Mouse (Mus musculus) midbrain, embryonic 11.5 days (tissue): ENCODE measurements around the gene Spef1. TPM values are rescaled to one million over a fixed set of nuclear protein-coding genes. Genes with fewer than 3 reads are reported as not detected.

ENCODE experiments used
- ATAC-seq: fragments of 200-750 bp; cut with Nextera tagmentation; 2 replicates; pipeline ENCODE4 v1.8.0; 2017; ENCODE audit warnings: moderate TSS enrichment, moderate library complexity; ENCODE audit not compliant: low FRiP score
- DNase-seq: peaks from one replicate; pipeline ENCODE4 v3.0.0; 2015; ENCODE audit warnings: low spot score; ENCODE audit errors: missing footprints
- H3K27ac ChIP-seq: fragments of 300-500 bp; sonication (generic); 2 replicates; pipeline ENCODE4 v1.5.1; 2014; ENCODE audit warnings: low read depth, low read length
- H3K27me3 ChIP-seq: fragments of 300-500 bp; sonication (generic); 2 replicates; pipeline ENCODE4 v1.6.1; 2014; ENCODE audit warnings: mild to moderate bottlenecking, low read length, moderate library complexity, mixed read lengths; ENCODE audit not compliant: control insufficient read depth, insufficient read depth
- H3K36me3 ChIP-seq: fragments of 300-500 bp; sonication (generic); 2 replicates; pipeline ENCODE4 v1.6.1; 2014; ENCODE audit warnings: mild to moderate bottlenecking, low read length, moderate library complexity, mixed read lengths; ENCODE audit not compliant: control insufficient read depth, insufficient read depth
- H3K4me1 ChIP-seq: fragments of 300-500 bp; sonication (generic); 2 replicates; pipeline ENCODE4 v1.6.1; 2014; ENCODE audit warnings: low read length; ENCODE audit not compliant: control insufficient read depth, insufficient read depth
- H3K4me2 ChIP-seq: fragments of 300-500 bp; sonication (generic); 2 replicates; pipeline ENCODE4 v1.6.1; 2014; ENCODE audit warnings: mild to moderate bottlenecking, moderate library complexity
- H3K4me3 ChIP-seq: fragments of 300-500 bp; sonication (generic); 2 replicates; pipeline ENCODE4 v1.5.1; 2014; ENCODE audit warnings: low read depth, low read length
- H3K9ac ChIP-seq: fragments of 300-500 bp; sonication (generic); 2 replicates; pipeline ENCODE4 v1.6.1; 2014; ENCODE audit warnings: low read length
- H3K9me3 ChIP-seq: fragments of 300-500 bp; sonication (generic); 2 replicates; pipeline ENCODE4 v1.6.1; 2016; ENCODE audit warnings: low read length; ENCODE audit not compliant: control insufficient read depth
- WGBS: fragments of 180-500 bp; shearing (Covaris S2); extraction: QIAGEN DNeasy Blood & Tissue Kit; methylation state at CpG from one replicate; pipeline ENCODE4 v1.1.7; 2014; 5-methylcytosine and 5-hydroxymethylcytosine counted together
- polyA plus RNA-seq: library from polyadenylated mRNA; unstranded; fragments of >200 nt; fragmentation: Nextera tagmentation; extraction: Ambion mirVana; gene quantifications from 2 replicates; pipeline ENCODE4 v1.2.1, GENCODE M21; 2014

Spef1 gene
- polyA plus RNA-seq, 1 experiment from 2014 or later: 7.1 TPM

DNA sequence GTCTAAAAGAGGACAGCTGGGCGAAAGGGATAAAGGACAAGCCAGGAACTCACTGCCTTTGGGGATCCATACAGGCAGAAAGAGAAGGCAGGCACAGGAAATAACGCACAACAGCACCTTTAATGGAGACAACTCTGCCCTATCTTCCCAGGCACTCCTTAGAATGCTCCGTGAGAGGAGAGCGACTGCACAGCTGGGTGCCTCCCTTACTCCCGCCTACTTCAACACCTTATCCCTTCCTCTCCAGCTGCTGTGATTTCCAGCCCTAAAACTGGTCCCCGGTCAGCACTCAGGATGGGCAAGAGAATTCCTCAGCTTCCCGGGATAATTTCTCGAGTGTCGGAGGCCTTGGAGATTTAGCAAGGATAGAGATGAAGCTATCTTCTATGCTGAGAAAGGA lies 16.1 kb downstream of the Spef1 start:
- Histone ChIP-seq H3K9me3 (no peaks in the 10 kb centered on the region), H3K27ac (no peak overlapping the region), H3K4me3 (no peak overlapping the region), H3K4me2 (no peak overlapping the region), H3K4me1 (peaks cover 13% of the 10 kb centered on the region), H3K9ac (no peak overlapping the region), H3K36me3 (no peaks in the 10 kb centered on the region), H3K27me3 (peaks cover 28% of the 10 kb centered on the region)
- no peak for DNase-seq
- WGBS: 11% methylated on average over 9 of the region's 9 CpGs
- no peak for ATAC-seq

DNA sequence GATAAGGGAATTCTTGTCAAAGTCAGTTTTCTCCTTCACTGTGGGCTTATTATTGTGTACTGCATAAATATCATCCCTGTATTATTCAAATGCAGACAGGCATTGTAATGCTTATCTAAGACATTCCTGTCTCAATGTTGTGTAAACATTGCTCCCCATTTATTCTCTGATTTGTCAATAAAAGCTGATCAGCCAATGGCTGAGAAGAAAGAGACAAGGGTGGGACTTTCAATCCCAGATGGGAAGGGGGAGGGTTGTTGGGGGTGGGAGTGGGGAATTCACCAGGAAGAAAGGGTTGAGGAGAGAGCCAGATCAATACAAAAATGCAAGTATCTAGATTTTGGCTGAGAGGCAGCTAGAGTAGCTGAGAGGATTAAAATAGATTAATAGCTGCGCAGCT lies 18.2 kb downstream of the Spef1 start:
- Histone ChIP-seq H3K36me3 (no peaks in the 10 kb centered on the region), H3K27me3 (peaks cover 28% of the 10 kb centered on the region), H3K9ac (no peak overlapping the region), H3K9me3 (no peaks in the 10 kb centered on the region), H3K4me2 (no peak overlapping the region), H3K27ac (no peak overlapping the region), H3K4me3 (no peak overlapping the region), H3K4me1 (peaks cover 9% of the 10 kb centered on the region)
- WGBS: 79% methylated on average over 1 of the region's 1 CpGs
- ATAC-seq (peak; percentile 35; the same call in 1 of the 2 replicates), DNase-seq (no peak)

DNA sequence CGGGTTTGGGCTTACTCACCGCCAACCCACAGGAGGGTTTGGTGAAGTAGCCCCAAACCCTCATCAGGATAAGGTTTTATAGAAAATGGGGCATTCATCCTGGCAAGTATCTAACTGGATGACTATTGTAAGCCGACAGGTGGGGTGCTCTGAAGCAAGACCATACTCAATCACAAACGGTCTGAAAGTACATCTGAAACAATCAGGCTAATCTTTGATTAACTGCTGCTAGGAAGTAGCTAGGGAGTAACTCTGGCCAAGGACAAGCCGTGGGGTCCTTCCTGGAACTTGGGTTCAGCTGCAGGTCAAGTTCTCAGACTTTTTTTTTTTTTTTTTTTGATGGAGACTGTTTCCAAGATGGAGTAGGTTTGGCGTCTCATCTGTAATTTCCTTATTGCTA lies 19.1 kb downstream of the Spef1 start:
- no peaks in the 10 kb centered on the region for H3K36me3 ChIP-seq
- no peak overlapping the region for H3K27ac ChIP-seq
- H3K4me1 ChIP-seq: peaks cover 9% of the 10 kb centered on the region
- WGBS: 89% methylated on average over 6 of the region's 6 CpGs
- no peak overlapping the region for H3K9ac ChIP-seq
- ATAC-seq: no peak
- no peak for DNase-seq
- H3K9me3 ChIP-seq: no peaks in the 10 kb centered on the region
- H3K4me2 ChIP-seq: no peak overlapping the region
- H3K27me3 ChIP-seq: peaks cover 26% of the 10 kb centered on the region
- H3K4me3 ChIP-seq: no peak overlapping the region

DNA sequence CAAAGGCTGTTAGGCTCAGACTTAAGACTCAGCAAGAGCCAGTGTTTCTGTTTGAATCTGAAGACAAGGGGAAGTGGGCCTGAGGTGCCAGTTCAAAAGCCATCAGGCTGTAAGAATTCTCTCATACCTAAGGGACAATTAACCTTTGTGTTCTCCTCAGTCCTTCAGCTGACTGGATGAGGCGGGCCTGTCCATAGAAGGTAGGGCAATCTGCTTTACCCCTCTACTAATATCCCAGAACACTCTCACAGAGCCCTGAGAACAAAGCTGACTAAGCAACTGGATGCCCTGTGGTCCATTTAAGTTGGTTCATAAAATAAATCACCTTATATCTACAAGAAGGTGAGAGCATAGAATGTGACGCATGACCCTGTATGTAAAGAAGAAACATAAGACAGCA lies 20.9 kb downstream of the Spef1 start:
- no peak for ATAC-seq
- 0 out of 2 replicates have a peak, but pooled peaks cover 2% of the 10 kb centered on the region for H3K4me1 ChIP-seq
- no peaks in the 10 kb centered on the region for H3K36me3 ChIP-seq
- peaks cover 8% of the 10 kb centered on the region for H3K27me3 ChIP-seq
- no peak overlapping the region for H3K4me2 ChIP-seq
- WGBS: 89% methylated on average over 2 of the region's 2 CpGs
- no peaks in the 10 kb centered on the region for H3K9me3 ChIP-seq
- H3K9ac ChIP-seq: no peak overlapping the region
- no peak overlapping the region for H3K27ac ChIP-seq
- no peak for DNase-seq
- H3K4me3 ChIP-seq: no peak overlapping the region

DNA sequence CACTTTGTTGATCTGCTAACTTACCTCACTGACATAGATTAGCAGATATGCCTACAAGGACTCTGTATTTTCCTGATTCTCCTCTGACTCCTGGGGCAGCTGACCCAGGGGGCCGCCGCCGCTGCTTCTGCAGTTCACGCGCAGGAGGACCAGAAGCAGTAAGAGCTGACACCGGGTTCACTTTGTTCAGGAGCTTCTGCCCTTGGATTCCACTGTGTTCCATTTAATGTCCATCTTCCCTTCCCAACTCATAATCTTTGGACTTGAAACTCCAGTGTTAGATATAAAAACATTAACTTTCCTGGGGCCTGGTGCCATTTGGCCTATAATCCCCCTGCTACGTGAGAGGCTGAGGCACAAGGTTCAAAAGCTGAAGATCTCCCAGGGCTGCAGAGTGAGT lies 23.2 kb downstream of the Spef1 start:
- no peak overlapping the region for H3K9ac ChIP-seq
- H3K4me3 ChIP-seq: no peak overlapping the region
- H3K27ac ChIP-seq: no peak overlapping the region
- ATAC-seq (no peak), DNase-seq (no peak)
- H3K36me3 ChIP-seq: no peaks in the 10 kb centered on the region
- 71% methylated on average over 7 of the region's 7 CpGs for WGBS
- peaks cover 8% of the 10 kb centered on the region for H3K4me1 ChIP-seq
- no peak overlapping the region for H3K4me2 ChIP-seq
- H3K9me3 ChIP-seq: no peaks in the 10 kb centered on the region
- no peaks in the 10 kb centered on the region for H3K27me3 ChIP-seq

DNA sequence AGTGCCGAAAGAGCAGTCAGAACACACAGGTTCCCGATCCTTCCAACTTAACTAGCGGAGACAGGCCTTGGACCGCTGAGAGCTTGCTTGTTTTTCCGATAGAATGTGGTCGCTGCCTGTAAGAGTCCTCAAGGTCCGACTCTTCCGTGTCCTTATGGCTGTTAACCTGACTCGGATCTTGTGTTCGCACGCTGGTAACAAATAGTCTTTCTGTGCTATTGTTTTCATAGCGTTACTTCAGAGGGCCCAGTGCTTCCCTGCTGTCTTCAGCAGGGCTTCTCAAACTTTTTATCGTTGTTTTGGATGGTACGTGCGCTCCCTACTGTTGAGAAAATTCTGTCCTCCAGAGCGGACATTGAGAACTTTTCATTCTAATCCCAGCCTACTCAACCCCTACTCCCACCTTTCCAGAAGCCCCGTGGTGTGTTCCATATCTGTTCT lies 26.4 kb downstream of the Spef1 start:
- peak overlapping the region; percentile 68 for H3K4me2 ChIP-seq
- peaks cover 20% of the 10 kb centered on the region for H3K4me1 ChIP-seq
- DNase-seq (no peak), ATAC-seq (no peak)
- WGBS: 1% methylated on average over 17 of the region's 17 CpGs
- H3K27ac ChIP-seq: peak overlapping the region; percentile 90
- peak overlapping the region; percentile 72 for H3K9ac ChIP-seq
- H3K36me3 ChIP-seq: no peaks in the 10 kb centered on the region
- no peaks in the 10 kb centered on the region for H3K9me3 ChIP-seq
- H3K4me3 ChIP-seq: peak overlapping the region; percentile 63
- H3K27me3 ChIP-seq: no peaks in the 10 kb centered on the region

DNA sequence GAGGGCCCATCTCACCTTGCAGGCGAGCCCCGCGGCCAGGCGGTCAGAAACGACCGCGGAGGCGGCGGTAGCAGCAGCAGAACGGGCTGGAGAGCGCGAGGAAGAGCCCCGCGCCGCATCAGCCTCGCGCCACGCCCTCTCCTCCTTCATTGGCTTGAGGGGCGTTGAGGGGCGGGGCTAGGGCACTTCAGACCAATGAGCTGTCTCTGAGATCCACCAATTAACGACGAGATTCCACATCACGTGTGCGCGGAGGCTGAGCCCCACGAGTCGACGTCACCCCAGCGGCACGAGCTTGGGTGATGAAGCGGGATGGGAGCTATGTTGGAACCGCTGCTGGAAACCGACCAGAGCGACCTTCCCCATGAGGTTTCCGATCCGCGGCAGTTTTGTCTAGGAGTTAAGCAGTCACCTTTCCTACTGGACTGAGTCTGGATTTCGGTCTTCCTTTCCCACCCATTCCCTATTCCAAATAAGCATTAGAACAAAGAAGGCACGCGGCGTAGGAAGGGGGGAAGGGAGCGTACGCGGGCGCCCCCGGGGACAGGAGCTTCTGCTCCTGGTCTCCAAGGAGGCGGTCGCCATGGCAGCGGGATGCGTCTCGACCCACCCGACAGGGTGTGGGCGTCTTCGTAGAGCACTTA lies 27.0 kb downstream of the Spef1 start, which contains the start of gene 1700037H04Rik:
Gene 1700037H04Rik (minus strand): TSS at position 144 of the 644 bp plus-strand sequence.
- no peaks in the 10 kb centered on the region for H3K36me3 ChIP-seq
- no peaks in the 10 kb centered on the region for H3K9me3 ChIP-seq
- WGBS: under 1% methylated on average over 54 of the region's 54 CpGs
- ATAC-seq (peak; percentile 97), DNase-seq (peak; percentile 99)
- H3K4me2 ChIP-seq: peak within 1 kb of the TSS; percentile 85
- peak within 1 kb of the TSS; percentile 72 for H3K9ac ChIP-seq
- H3K4me3 ChIP-seq: peak within 1 kb of the TSS; percentile 63
- H3K4me1 ChIP-seq: peaks cover 20% of the 10 kb centered on the region
- H3K27ac ChIP-seq: peak within 1 kb of the TSS; percentile 90
- H3K27me3 ChIP-seq: no peaks in the 10 kb centered on the region

DNA sequence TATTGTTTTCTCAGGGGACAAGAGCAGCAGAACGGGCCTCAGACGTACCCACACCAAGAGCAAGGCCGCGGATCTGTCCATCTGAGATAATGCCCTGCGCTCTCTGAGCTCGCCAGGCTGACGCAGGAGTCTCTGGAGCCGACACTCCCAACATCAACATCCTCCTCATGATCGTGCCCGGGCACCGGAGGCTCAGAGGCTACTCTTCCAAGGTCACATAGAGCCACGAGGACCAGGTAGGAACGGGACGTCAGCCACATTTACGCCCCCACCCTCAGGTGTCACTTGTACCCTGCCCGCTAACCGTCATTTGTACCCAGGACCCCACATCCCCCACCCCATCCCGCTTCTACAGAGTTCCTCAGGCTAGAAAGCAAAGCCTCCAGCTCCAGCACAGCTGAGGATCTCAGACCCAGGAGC lies 27.6 kb downstream of the Spef1 start:
- Histone ChIP-seq H3K27me3 (no peaks in the 10 kb centered on the region), H3K4me2 (peak overlapping the region; percentile 85), H3K27ac (peak overlapping the region; percentile 32; the same call in 1 of the 2 replicates), H3K36me3 (no peaks in the 10 kb centered on the region), H3K4me3 (peak overlapping the region; percentile 63), H3K4me1 (peaks cover 20% of the 10 kb centered on the region), H3K9me3 (no peaks in the 10 kb centered on the region), H3K9ac (peak overlapping the region; percentile 69)
- under 1% methylated on average over 18 of the region's 18 CpGs for WGBS
- DNase-seq (no peak), ATAC-seq (peak; percentile 74)

DNA sequence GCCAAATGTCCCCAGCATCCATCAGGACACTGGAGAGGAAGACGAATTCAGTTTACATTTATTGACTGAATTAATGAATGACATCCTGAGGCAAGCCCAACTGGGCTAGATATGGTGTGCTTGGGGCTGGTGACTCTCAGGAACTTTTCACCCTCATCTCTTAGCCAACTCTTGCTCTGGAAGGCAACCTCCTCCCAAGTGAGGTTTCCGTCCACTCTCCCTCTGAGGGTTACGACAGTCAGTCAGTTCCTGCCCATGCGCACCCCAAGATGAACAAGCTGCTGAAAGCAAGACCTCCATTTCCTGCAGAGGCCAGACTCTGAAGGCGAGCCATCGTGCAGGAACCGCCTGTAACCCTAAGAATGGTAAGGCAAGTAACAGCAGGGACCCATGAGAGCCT lies 30.1 kb downstream of the Spef1 start:
- no peak overlapping the region for H3K4me3 ChIP-seq
- peaks cover 5% of the 10 kb centered on the region; the same call in 1 of the 2 replicates for H3K36me3 ChIP-seq
- H3K27ac ChIP-seq: no peak overlapping the region
- ATAC-seq: no peak
- no peaks in the 10 kb centered on the region for H3K27me3 ChIP-seq
- H3K9me3 ChIP-seq: no peaks in the 10 kb centered on the region
- peaks cover 20% of the 10 kb centered on the region for H3K4me1 ChIP-seq
- no peak overlapping the region for H3K9ac ChIP-seq
- WGBS: 97% methylated on average over 7 of the region's 7 CpGs
- no peak overlapping the region for H3K4me2 ChIP-seq
- DNase-seq: no peak
